Mouse (Mus musculus) forelimb bud, embryonic 11.5 days (tissue): ENCODE measurements around the gene Upk2.
"Not testable (repeated sequence)": the region's sequence is repeated elsewhere in the genome, so short reads cannot be mapped to it uniquely, and the experiment has no call there.

Experiments
- DNase-seq: peaks from one replicate; pipeline ENCODE4 v3.0.0-alpha.2; 2012; ENCODE audit warnings: low read depth, low spot score

Upk2 gene

DNA sequence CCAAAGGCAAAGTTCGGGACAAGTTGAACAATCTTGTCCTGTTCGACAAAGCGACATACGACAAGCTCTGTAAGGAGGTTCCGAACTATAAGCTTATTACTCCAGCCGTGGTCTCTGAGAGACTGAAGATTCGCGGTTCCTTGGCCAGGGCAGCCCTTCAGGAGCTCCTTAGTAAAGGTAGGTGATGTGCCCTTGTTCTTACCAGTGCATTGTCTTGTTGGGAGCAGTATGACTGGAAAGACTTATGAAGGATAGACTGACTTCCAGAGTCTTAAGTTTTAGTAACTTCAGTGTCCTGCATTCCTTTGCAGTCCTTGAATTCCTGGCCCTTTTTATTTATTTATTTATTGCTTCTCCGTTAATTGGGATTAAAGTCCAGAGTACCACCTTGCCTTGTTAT lies 46.1 kb downstream of the Upk2 start:
- not testable (repeated sequence) for DNase-seq

DNA sequence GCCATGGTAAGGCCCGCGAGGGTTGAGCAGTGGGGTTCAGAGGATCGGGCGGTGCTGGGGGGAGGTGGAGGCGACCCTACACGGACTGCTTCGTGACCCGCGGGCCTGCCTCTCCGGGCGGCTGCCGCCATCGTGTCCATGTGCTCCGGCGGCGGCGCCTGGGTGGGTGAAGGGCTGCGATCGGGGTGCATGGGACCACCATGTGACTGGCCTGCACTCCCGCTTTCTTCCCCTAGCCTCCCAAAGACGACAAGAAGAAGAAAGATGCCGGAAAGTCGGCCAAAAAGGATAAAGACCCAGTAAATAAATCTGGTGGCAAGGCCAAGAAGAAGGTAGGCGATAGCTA lies 47.1 kb downstream of the Upk2 start:
- no peak for DNase-seq

GRCm38 (mm10) chr9:44406906-44407751 lies 47.6 kb downstream of the Upk2 start, which contains the start of the genes Rps25 and Trappc4:
Gene Rps25 (plus strand): TSS chr9:44407139.
Gene Trappc4 (minus strand): TSS chr9:44407600.
- DNase-seq: peak; percentile 95

- DNase-seq: no peak
Observed at GRCm38 (mm10) chr9:44405011-44405410, 49.8 kb downstream of the Upk2 start.
